Mouse (Mus musculus) heart, embryonic 14.5 days (tissue): Measurements from ENCODE around the gene Cc2d2a. TPM values are rescaled to one million over a fixed set of nuclear protein-coding genes. Genes with fewer than 3 reads are reported as not detected.

Experiments
- ATAC-seq: fragments of 200-750 bp; cut with Nextera tagmentation; 2 replicates; pipeline ENCODE4 v1.8.0; 2017; ENCODE audit warnings: low read depth, moderate TSS enrichment; ENCODE audit not compliant: insufficient number of reproducible peaks, insufficient read depth, low FRiP score
- H3K27ac ChIP-seq, 2 experiments: fragments of 200-500 bp in 1 of 2; fragments of 300-500 bp in 1 of 2; sonication (generic) in 1 of 2; replicated peaks in 1 of 2; 2 replicates each; pipeline ENCODE4 v1.5.1; 2012 to 2014; ENCODE audit warnings: low read depth in 2 of 2, low read length in 2 of 2, control low read depth in 1 of 2, mild to moderate bottlenecking in 1 of 2, mixed read lengths in 1 of 2; ENCODE audit not compliant: control insufficient read depth in 1 of 2, insufficient read depth in 1 of 2
- H3K27me3 ChIP-seq: fragments of 300-500 bp; sonication (generic); 2 replicates; pipeline ENCODE4 v1.6.1; 2014; ENCODE audit warnings: mild to moderate bottlenecking, low read length, control low read depth; ENCODE audit not compliant: control insufficient read depth, insufficient read depth
- H3K36me3 ChIP-seq: fragments of 300-500 bp; sonication (generic); 2 replicates; pipeline ENCODE4 v1.6.1; 2014; ENCODE audit warnings: mild to moderate bottlenecking, control low read depth, low read length, mixed read lengths; ENCODE audit not compliant: control insufficient read depth, insufficient read depth
- H3K4me1 ChIP-seq, 2 experiments: fragments of 200-500 bp in 1 of 2; fragments of 300-500 bp in 1 of 2; sonication (generic) in 1 of 2; 2 replicates each; pipeline ENCODE4 v1.6.1; 2012 to 2014; ENCODE audit warnings: low read length in 2 of 2, control low read depth in 1 of 2, mixed read lengths in 1 of 2; ENCODE audit not compliant: control insufficient read depth in 2 of 2, insufficient read depth in 2 of 2
- H3K4me2 ChIP-seq: fragments of 300-500 bp; sonication (generic); 2 replicates; pipeline ENCODE4 v1.6.1; 2014; ENCODE audit warnings: mild to moderate bottlenecking, low read length
- H3K4me3 ChIP-seq, 2 experiments: fragments of 200-500 bp in 1 of 2; fragments of 300-500 bp in 1 of 2; sonication (generic) in 1 of 2; 2 replicates each; pipeline ENCODE4 v1.5.1; 2012 to 2014; ENCODE audit warnings: low read length in 2 of 2, mild to moderate bottlenecking in 2 of 2, control low read depth in 1 of 2, low read depth in 1 of 2, moderate library complexity in 1 of 2; ENCODE audit not compliant: control insufficient read depth in 1 of 2, insufficient read depth in 1 of 2
- H3K9ac ChIP-seq: fragments of 300-500 bp; sonication (generic); 2 replicates; pipeline ENCODE4 v1.6.1; 2014; ENCODE audit warnings: mild to moderate bottlenecking, low read length
- H3K9me3 ChIP-seq: fragments of 300-500 bp; sonication (generic); 2 replicates; pipeline ENCODE4 v1.6.1; 2016; ENCODE audit warnings: low read length, control low read depth; ENCODE audit not compliant: control insufficient read depth
- WGBS: fragments of 180-500 bp; shearing (Covaris S2); extraction: QIAGEN DNeasy Blood & Tissue Kit; methylation state at CpG from one replicate; pipeline ENCODE4 v1.1.7; 2014; 5-methylcytosine and 5-hydroxymethylcytosine counted together
- polyA plus RNA-seq: library from polyadenylated mRNA; unstranded; fragments of >200 nt; fragmentation: Nextera tagmentation; extraction: Ambion mirVana; gene quantifications from 2 replicates; pipeline ENCODE4 v1.2.1, GENCODE M21; 2014

The Cc2d2a gene
- polyA plus RNA-seq, 1 experiment from 2014 or later, result 10.0 TPM

GRCm38 (mm10) chr5:43776993-43777392 is 114.8 kb downstream of the Cc2d2a start:
- Histone ChIP-seq H3K4me3 (no peak overlapping the region), H3K27ac (peak overlapping the region in 1 of 2 experiments; percentile 6; a peak in 1 of 4 replicates), H3K9ac (peak overlapping the region; percentile 25; the same call in 1 of the 2 replicates), H3K9me3 (no peaks in the 10 kb centered on the region), H3K4me1 (peaks cover 4 to 22% of the 10 kb centered on the region in 2 experiments), H3K4me2 (peak overlapping the region; percentile 43; the same call in 1 of the 2 replicates), H3K36me3 (peaks cover 8% of the 10 kb centered on the region; the same call in 1 of the 2 replicates), H3K27me3 (no peaks in the 10 kb centered on the region)
- 29% methylated on average over 1 of the region's 1 CpGs for WGBS
- no peak for ATAC-seq

GRCm38 (mm10) chr5:43778583-43778982 is 116.4 kb downstream of the Cc2d2a start:
- WGBS, result 94% methylated on average over 3 of the region's 3 CpGs
- peaks cover 6 to 26% of the 10 kb centered on the region in 2 experiments for H3K4me1 ChIP-seq

GRCm38 (mm10) chr5:43781423-43781976 is 119.4 kb downstream of the Cc2d2a start:
- Histone ChIP-seq H3K27ac (peak overlapping the region; percentile 85 to 94), H3K4me2 (peak overlapping the region; percentile 87), H3K9ac (peak overlapping the region; percentile 90), H3K4me3 (peak overlapping the region; percentile 89 to 91), H3K27me3 (no peaks in the 10 kb centered on the region), H3K36me3 (no peaks in the 10 kb centered on the region), H3K4me1 (peaks cover 6 to 20% of the 10 kb centered on the region in 2 experiments), H3K9me3 (no peaks in the 10 kb centered on the region)
- ATAC-seq, result peak; percentile 71
- WGBS, result under 1% methylated on average over 39 of the region's 61 CpGs

More at GRCm38 (mm10) chr5:43778583-43778982, 116.4 kb downstream of the Cc2d2a start:
- ATAC-seq, result no peak
- Histone ChIP-seq H3K9ac (no peak overlapping the region), H3K27me3 (no peaks in the 10 kb centered on the region), H3K9me3 (no peaks in the 10 kb centered on the region), H3K4me2 (no peak overlapping the region), H3K27ac (no peak overlapping the region), H3K4me3 (no peak overlapping the region), H3K36me3 (no peaks in the 10 kb centered on the region)

- Histone ChIP-seq H3K27ac (peak overlapping the region; percentile 94 to 97), H3K36me3 (no peaks in the 10 kb centered on the region), H3K9ac (peak overlapping the region; percentile 90), H3K4me2 (peak overlapping the region; percentile 87), H3K4me3 (peak overlapping the region; percentile 89 to 91), H3K27me3 (no peaks in the 10 kb centered on the region), H3K9me3 (no peaks in the 10 kb centered on the region), H3K4me1 (peaks cover 6 to 13% of the 10 kb centered on the region in 2 experiments)
- ATAC-seq, result peak; percentile 89
- WGBS, result 5% methylated on average over 73 of the region's 82 CpGs
These were observed 120.1 kb downstream of the Cc2d2a start for GRCm38 (mm10) chr5:43781977-43782930.

- H3K4me2 ChIP-seq, result no peak overlapping the region
- no peak overlapping the region for H3K4me3 ChIP-seq
- 74% methylated on average over 2 of the region's 2 CpGs for WGBS
- H3K27ac ChIP-seq, result no peak overlapping the region
- H3K36me3 ChIP-seq, result no peaks in the 10 kb centered on the region
- H3K27me3 ChIP-seq, result no peaks in the 10 kb centered on the region
- ATAC-seq, result no peak
- peaks cover 6 to 9% of the 10 kb centered on the region in 2 experiments for H3K4me1 ChIP-seq
- no peaks in the 10 kb centered on the region for H3K9me3 ChIP-seq
- no peak overlapping the region for H3K9ac ChIP-seq
These were observed 121.8 kb downstream of the Cc2d2a start for GRCm38 (mm10) chr5:43783996-43784395.

GRCm38 (mm10) chr5:43786607-43787006 is 124.5 kb downstream of the Cc2d2a start:
- Histone ChIP-seq H3K36me3 (no peaks in the 10 kb centered on the region), H3K9ac (no peak overlapping the region), H3K4me2 (no peak overlapping the region), H3K4me3 (no peak overlapping the region), H3K9me3 (no peaks in the 10 kb centered on the region), H3K27ac (no peak overlapping the region), H3K27me3 (no peaks in the 10 kb centered on the region), H3K4me1 (peaks cover 2 to 3% of the 10 kb centered on the region in 2 experiments; a peak in 2 of 4 replicates)
- WGBS, result 89% methylated on average over 4 of the region's 4 CpGs
- ATAC-seq, result no peak

- no peak for ATAC-seq
- Histone ChIP-seq H3K27me3 (no peaks in the 10 kb centered on the region), H3K36me3 (no peaks in the 10 kb centered on the region), H3K4me3 (no peak overlapping the region), H3K9me3 (no peaks in the 10 kb centered on the region), H3K9ac (no peak overlapping the region), H3K4me1 (no peaks in the 10 kb centered on the region), H3K4me2 (no peak overlapping the region), H3K27ac (no peak overlapping the region)
- 78% methylated on average over 9 of the region's 9 CpGs for WGBS
These were observed 126.0 kb downstream of the Cc2d2a start for GRCm38 (mm10) chr5:43787976-43788752.
